Mouse (Mus musculus): ENCODE measurements around the gene Spry2.

- TF ChIP-seq POLR2A (IDR thresholded peaks at IDR 0.05; ENCODE audit: extremely low read depth, insufficient read depth, low read length) (no peak), CTCF (IDR thresholded peaks at IDR 0.05; ENCODE audit: low read depth, low read length) (no peak)
These were observed 13.4 kb downstream of the Spry2 start for GRCm38 (mm10) chr14:105883215-105883614.
